Mouse (Mus musculus): Measurements from ENCODE around the gene Elmo1. TPM values are rescaled to one million over a fixed set of nuclear protein-coding genes. Genes with fewer than 3 reads are reported as not detected.

The Elmo1 gene
- polyA plus RNA-seq, 1 experiment, result 0.68 TPM

- no peak overlapping the region for H3K4me3 ChIP-seq (replicated peaks)
- no peaks in the 10 kb centered on the region for H3K27me3 ChIP-seq (replicated peaks)
- H3K9me3 ChIP-seq, result no peaks in the 10 kb centered on the region
- no peaks in the 10 kb centered on the region for H3K36me3 ChIP-seq (replicated peaks; ENCODE audit: low read length)
- no peaks in the 10 kb centered on the region for H3K4me1 ChIP-seq
- TF ChIP-seq FLI1 (IDR thresholded peaks at IDR 0.05; ENCODE audit: low read length) (no peak), GATA1 (IDR thresholded peaks at IDR 0.05; ENCODE audit: borderline replicate concordance, low read length) (no peak)
Observed at GRCm38 (mm10) chr13:20335051-20335888, 244.9 kb downstream of the Elmo1 start.

- no peak overlapping the region for H3K4me3 ChIP-seq (replicated peaks)
- TF ChIP-seq GATA1 (IDR thresholded peaks at IDR 0.05; ENCODE audit: borderline replicate concordance, low read length) (no peak), FLI1 (IDR thresholded peaks at IDR 0.05; ENCODE audit: low read length) (no peak)
- no peaks in the 10 kb centered on the region for H3K4me1 ChIP-seq
- H3K36me3 ChIP-seq (replicated peaks; ENCODE audit: low read length), result no peaks in the 10 kb centered on the region
- H3K27me3 ChIP-seq (replicated peaks), result no peaks in the 10 kb centered on the region
- H3K9me3 ChIP-seq, result no peaks in the 10 kb centered on the region
Observed at GRCm38 (mm10) chr13:20335889-20336497, 245.6 kb downstream of the Elmo1 start.

GRCm38 (mm10) chr13:20342881-20343280 is 252.5 kb downstream of the Elmo1 start:
- H3K9me3 ChIP-seq, result no peaks in the 10 kb centered on the region
- no peaks in the 10 kb centered on the region for H3K27me3 ChIP-seq (replicated peaks)
- peaks cover 9% of the 10 kb centered on the region for H3K36me3 ChIP-seq (replicated peaks; ENCODE audit: low read length)
- TF ChIP-seq GATA1 (IDR thresholded peaks at IDR 0.05; ENCODE audit: borderline replicate concordance, low read length) (no peak), FLI1 (IDR thresholded peaks at IDR 0.05; ENCODE audit: low read length) (no peak)
- H3K4me3 ChIP-seq (replicated peaks), result no peak overlapping the region
- no peaks in the 10 kb centered on the region for H3K4me1 ChIP-seq

GRCm38 (mm10) chr13:20349754-20350153 is 259.4 kb downstream of the Elmo1 start:
- Histone ChIP-seq H3K4me1 (no peaks in the 10 kb centered on the region), H3K4me3 (replicated peaks) (no peak overlapping the region), H3K9me3 (no peaks in the 10 kb centered on the region), H3K36me3 (replicated peaks; ENCODE audit: low read length) (peaks cover 4% of the 10 kb centered on the region), H3K27me3 (replicated peaks) (no peaks in the 10 kb centered on the region)
- TF ChIP-seq GATA1 (IDR thresholded peaks at IDR 0.05; ENCODE audit: borderline replicate concordance, low read length) (no peak), FLI1 (IDR thresholded peaks at IDR 0.05; ENCODE audit: low read length) (no peak)

- Histone ChIP-seq H3K27me3 (replicated peaks) (no peaks in the 10 kb centered on the region), H3K9me3 (peaks cover 4% of the 10 kb centered on the region; the same call in 1 of the 2 replicates), H3K36me3 (replicated peaks; ENCODE audit: low read length) (peaks cover 4% of the 10 kb centered on the region), H3K4me3 (replicated peaks) (no peak overlapping the region), H3K4me1 (no peaks in the 10 kb centered on the region)
- no peak for TF ChIP-seq GATA1 (IDR thresholded peaks at IDR 0.05; ENCODE audit: borderline replicate concordance, low read length)
- no peak for TF ChIP-seq FLI1 (IDR thresholded peaks at IDR 0.05; ENCODE audit: low read length)
Observed at GRCm38 (mm10) chr13:20352631-20353030, 262.2 kb downstream of the Elmo1 start.

GRCm38 (mm10) chr13:20353862-20354603 is 263.6 kb downstream of the Elmo1 start:
- no peak for TF ChIP-seq FLI1 (IDR thresholded peaks at IDR 0.05; ENCODE audit: low read length)
- TF ChIP-seq GATA1 (IDR thresholded peaks at IDR 0.05; ENCODE audit: borderline replicate concordance, low read length), result no peak
- H3K4me1 ChIP-seq, result no peaks in the 10 kb centered on the region
- no peak overlapping the region for H3K4me3 ChIP-seq (replicated peaks)
- peaks cover 8% of the 10 kb centered on the region for H3K9me3 ChIP-seq
- H3K27me3 ChIP-seq (replicated peaks), result no peaks in the 10 kb centered on the region
- peaks cover 9% of the 10 kb centered on the region for H3K36me3 ChIP-seq (replicated peaks; ENCODE audit: low read length)

- H3K9me3 ChIP-seq, result peaks cover 13% of the 10 kb centered on the region
- no peaks in the 10 kb centered on the region for H3K4me1 ChIP-seq
- H3K4me3 ChIP-seq (replicated peaks), result no peak overlapping the region
- TF ChIP-seq FLI1 (IDR thresholded peaks at IDR 0.05; ENCODE audit: low read length) (no peak), GATA1 (IDR thresholded peaks at IDR 0.05; ENCODE audit: borderline replicate concordance, low read length) (no peak)
- peaks cover 14% of the 10 kb centered on the region for H3K36me3 ChIP-seq (replicated peaks; ENCODE audit: low read length)
- no peaks in the 10 kb centered on the region for H3K27me3 ChIP-seq (replicated peaks)
Observed at GRCm38 (mm10) chr13:20354604-20354999, 264.2 kb downstream of the Elmo1 start.

GRCm38 (mm10) chr13:20362541-20362940 is 272.1 kb downstream of the Elmo1 start:
- TF ChIP-seq GATA1 (IDR thresholded peaks at IDR 0.05; ENCODE audit: borderline replicate concordance, low read length), result no peak
- TF ChIP-seq FLI1 (IDR thresholded peaks at IDR 0.05; ENCODE audit: low read length), result no peak
- Histone ChIP-seq H3K4me3 (replicated peaks) (no peak overlapping the region), H3K27me3 (replicated peaks) (no peaks in the 10 kb centered on the region), H3K4me1 (peaks cover 11% of the 10 kb centered on the region; the same call in 1 of the 2 replicates), H3K36me3 (replicated peaks; ENCODE audit: low read length) (peaks cover 20% of the 10 kb centered on the region), H3K9me3 (peaks cover 23% of the 10 kb centered on the region)

- H3K9me3 ChIP-seq, result 0 out of 2 replicates have a peak, but pooled peaks cover 4% of the 10 kb centered on the region
- peaks cover 11% of the 10 kb centered on the region; the same call in 1 of the 2 replicates for H3K4me1 ChIP-seq
- no peaks in the 10 kb centered on the region for H3K36me3 ChIP-seq (replicated peaks; ENCODE audit: low read length)
- TF ChIP-seq FLI1 (IDR thresholded peaks at IDR 0.05; ENCODE audit: low read length), result no peak
- no peak for TF ChIP-seq GATA1 (IDR thresholded peaks at IDR 0.05; ENCODE audit: borderline replicate concordance, low read length)
- H3K4me3 ChIP-seq (replicated peaks), result no peak overlapping the region
- H3K27me3 ChIP-seq (replicated peaks), result no peaks in the 10 kb centered on the region
Observed at GRCm38 (mm10) chr13:20365828-20366593, 275.6 kb downstream of the Elmo1 start.

All from megakaryocyte, embryonic 14.5 days (primary cell).